Mouse (Mus musculus) heart, embryonic 15.5 days (tissue): Measurements from ENCODE around the gene Ss18l1. TPM values are rescaled to one million over a fixed set of nuclear protein-coding genes. Genes with fewer than 3 reads are reported as not detected.

Experiments
- ATAC-seq: fragments of 200-750 bp; cut with Nextera tagmentation; replicated peaks from 2 replicates; pipeline ENCODE4 v1.8.0; 2017; ENCODE audit warnings: low read depth, moderate TSS enrichment; ENCODE audit not compliant: insufficient number of reproducible peaks, insufficient read depth, low FRiP score
- H3K27ac ChIP-seq: fragments of 300-500 bp; sonication (generic); 2 replicates; pipeline ENCODE4 v1.5.1; 2015; ENCODE audit warnings: mild to moderate bottlenecking, inconsistent platforms
- H3K27me3 ChIP-seq: fragments of 300-500 bp; sonication (generic); 2 replicates; pipeline ENCODE4 v1.6.1; 2015; ENCODE audit warnings: inconsistent platforms
- H3K36me3 ChIP-seq: fragments of 300-500 bp; sonication (generic); 2 replicates; pipeline ENCODE4 v1.6.1; 2015; ENCODE audit warnings: mild to moderate bottlenecking, inconsistent platforms
- H3K4me1 ChIP-seq: fragments of 300-500 bp; sonication (generic); replicated peaks from 2 replicates; pipeline ENCODE4 v1.6.1; 2015; ENCODE audit warnings: inconsistent platforms
- H3K4me2 ChIP-seq: fragments of 300-500 bp; sonication (generic); 2 replicates; pipeline ENCODE4 v1.6.1; 2015; ENCODE audit warnings: inconsistent platforms, mild to moderate bottlenecking, moderate library complexity
- H3K4me3 ChIP-seq: fragments of 300-500 bp; sonication (generic); 2 replicates; pipeline ENCODE4 v1.5.1; 2015; ENCODE audit warnings: mild to moderate bottlenecking, inconsistent platforms
- H3K9ac ChIP-seq: fragments of 300-500 bp; sonication (generic); 2 replicates; pipeline ENCODE4 v1.6.1; 2015; ENCODE audit warnings: mild to moderate bottlenecking, inconsistent platforms
- H3K9me3 ChIP-seq: fragments of 300-500 bp; sonication (generic); replicated peaks from 2 replicates; pipeline ENCODE4 v1.6.1; 2016; ENCODE audit warnings: inconsistent platforms
- WGBS: fragments of 180-500 bp; shearing (Covaris S2); methylation state at CpG from one replicate; pipeline ENCODE4 v1.1.7; 2015; ENCODE audit warnings: mixed read lengths; 5-methylcytosine and 5-hydroxymethylcytosine counted together
- polyA plus RNA-seq: library from polyadenylated mRNA; unstranded; fragments of >200 nt; fragmentation: Nextera tagmentation; extraction: Ambion mirVana; gene quantifications from 2 replicates; pipeline ENCODE4 v1.2.1, GENCODE M21; 2015

Ss18l1 gene
- 2.5 and 4.1 TPM in 2 replicates for polyA plus RNA-seq

DNA sequence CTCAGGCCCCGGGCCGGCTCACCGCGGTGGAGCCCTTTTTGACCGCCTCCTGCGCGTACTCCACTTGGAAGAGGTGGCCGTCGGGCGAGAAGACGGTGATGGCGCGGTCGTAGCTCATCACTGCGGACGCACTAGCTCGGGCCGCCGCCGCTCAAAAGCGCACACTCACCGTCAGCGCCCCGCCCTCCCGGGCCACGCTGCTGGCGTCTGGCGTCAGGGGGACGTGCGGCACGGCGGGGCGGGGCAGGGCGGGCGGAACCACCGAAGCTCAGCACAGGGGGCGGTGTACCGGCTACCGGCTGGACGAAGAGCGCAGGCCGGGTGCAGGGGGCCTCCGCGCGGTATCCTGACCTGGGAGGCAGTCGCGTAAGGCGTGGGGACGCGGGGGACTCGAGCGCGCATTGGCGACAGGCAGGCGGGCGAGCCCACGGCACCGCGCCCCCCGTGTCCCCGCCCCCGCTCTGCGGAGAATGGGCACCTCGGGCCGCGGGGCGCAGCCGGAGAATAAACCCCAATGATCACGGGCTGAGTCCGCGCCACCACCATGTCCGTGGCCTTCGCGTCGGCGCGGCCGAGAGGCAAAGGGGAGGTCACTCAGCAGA lies at the start of gene Ss18l1, which contains the start of gene Psma7:
Gene Ss18l1 (plus strand): TSS at position 254 of the 602 bp plus-strand sequence.
Gene Psma7 (minus strand): TSS at position 178 of the 602 bp plus-strand sequence.
- under 1% methylated on average over 78 of the region's 78 CpGs for WGBS
- peak within 1 kb of the TSS; percentile 98 for H3K4me2 ChIP-seq
- H3K36me3 ChIP-seq, result peaks cover 21% of the 10 kb centered on the region
- H3K27ac ChIP-seq, result peak within 1 kb of the TSS; percentile 94
- peak within 1 kb of the TSS; percentile 99 for H3K4me3 ChIP-seq
- ATAC-seq, result peak; percentile 94
- peak within 1 kb of the TSS; percentile 85 for H3K9ac ChIP-seq
- peaks cover 32% of the 10 kb centered on the region for H3K4me1 ChIP-seq
- H3K9me3 ChIP-seq, result no peaks in the 10 kb centered on the region
- no peaks in the 10 kb centered on the region for H3K27me3 ChIP-seq

DNA sequence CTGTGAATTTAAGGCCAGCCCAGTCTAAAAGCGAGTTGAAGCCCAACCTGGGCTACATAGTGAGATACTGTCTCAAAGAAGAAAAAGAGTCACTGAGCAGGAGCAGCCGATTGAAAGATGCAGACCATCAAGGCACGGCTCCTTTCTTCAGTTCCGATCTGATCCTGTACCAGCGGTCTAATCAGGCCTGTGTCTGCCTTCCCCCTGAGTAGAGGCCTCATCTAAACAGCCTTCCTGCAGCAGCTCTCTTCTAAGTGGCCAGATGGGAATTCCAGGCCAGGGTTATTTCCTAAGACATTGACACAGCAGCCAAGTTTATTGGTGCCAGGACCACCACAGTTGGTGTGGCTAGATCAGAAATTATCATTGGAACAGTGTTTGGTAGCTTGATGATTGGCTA lies 49.2 kb upstream of the Ss18l1 start:
- Histone ChIP-seq H3K27me3 (no peaks in the 10 kb centered on the region), H3K27ac (no peak overlapping the region), H3K4me1 (0 out of 2 replicates have a peak, but pooled peaks cover 6% of the 10 kb centered on the region), H3K4me3 (no peak overlapping the region), H3K9me3 (no peaks in the 10 kb centered on the region), H3K36me3 (no peaks in the 10 kb centered on the region), H3K4me2 (no peak overlapping the region), H3K9ac (no peak overlapping the region)
- ATAC-seq, result no peak
- WGBS, result 82% methylated on average over 5 of the region's 5 CpGs

DNA sequence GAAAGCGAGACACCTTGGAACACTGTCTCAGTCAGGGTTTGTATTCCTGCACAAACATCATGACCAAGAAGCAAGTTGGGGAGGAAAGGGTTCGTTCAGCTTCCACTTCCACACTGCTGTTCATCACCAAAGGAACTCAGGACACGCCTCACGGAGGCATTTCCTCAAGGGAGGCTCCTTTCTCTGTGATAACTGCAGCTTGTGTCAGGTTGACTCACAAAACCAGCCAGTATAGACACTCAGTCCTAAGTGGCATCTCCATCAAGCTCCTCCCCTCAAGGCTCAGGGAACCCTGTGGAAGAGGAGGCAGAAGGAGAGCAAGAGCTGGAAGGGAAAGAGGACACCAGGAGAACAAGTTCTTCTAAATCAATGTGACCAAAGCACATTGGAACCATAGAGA lies 43.9 kb upstream of the Ss18l1 start:
- Histone ChIP-seq H3K27me3 (no peaks in the 10 kb centered on the region), H3K27ac (no peak overlapping the region), H3K4me1 (no peaks in the 10 kb centered on the region), H3K36me3 (no peaks in the 10 kb centered on the region), H3K4me2 (no peak overlapping the region), H3K4me3 (no peak overlapping the region), H3K9me3 (no peaks in the 10 kb centered on the region), H3K9ac (no peak overlapping the region)
- 49% methylated on average over 4 of the region's 4 CpGs for WGBS
- ATAC-seq, result no peak

DNA sequence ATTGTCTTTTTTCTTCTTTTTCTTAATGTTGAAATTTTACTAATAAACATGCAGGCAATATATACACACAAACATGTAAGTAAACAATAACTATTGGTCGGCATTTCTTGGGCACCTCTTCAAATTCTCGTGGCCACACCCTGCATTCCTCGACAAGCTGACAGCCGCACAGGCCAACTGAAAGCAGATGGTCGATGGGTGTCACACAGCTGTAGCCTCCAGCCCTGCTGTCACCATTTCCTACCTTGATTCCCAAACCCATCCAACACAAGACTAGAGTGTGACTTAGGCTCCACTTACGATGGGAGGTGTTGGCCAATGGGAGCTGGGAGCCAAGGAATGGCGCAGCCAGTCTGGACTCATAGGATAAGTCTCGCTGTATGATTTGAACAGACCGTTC lies 40.7 kb upstream of the Ss18l1 start:
- H3K4me3 ChIP-seq, result no peak overlapping the region
- H3K27me3 ChIP-seq, result no peaks in the 10 kb centered on the region; the same call in 1 of the 2 replicates
- no peak overlapping the region for H3K9ac ChIP-seq
- no peaks in the 10 kb centered on the region for H3K9me3 ChIP-seq
- H3K4me2 ChIP-seq, result no peak overlapping the region
- H3K27ac ChIP-seq, result no peak overlapping the region
- 82% methylated on average over 9 of the region's 9 CpGs for WGBS
- H3K36me3 ChIP-seq, result no peaks in the 10 kb centered on the region
- ATAC-seq, result no peak
- no peaks in the 10 kb centered on the region for H3K4me1 ChIP-seq

DNA sequence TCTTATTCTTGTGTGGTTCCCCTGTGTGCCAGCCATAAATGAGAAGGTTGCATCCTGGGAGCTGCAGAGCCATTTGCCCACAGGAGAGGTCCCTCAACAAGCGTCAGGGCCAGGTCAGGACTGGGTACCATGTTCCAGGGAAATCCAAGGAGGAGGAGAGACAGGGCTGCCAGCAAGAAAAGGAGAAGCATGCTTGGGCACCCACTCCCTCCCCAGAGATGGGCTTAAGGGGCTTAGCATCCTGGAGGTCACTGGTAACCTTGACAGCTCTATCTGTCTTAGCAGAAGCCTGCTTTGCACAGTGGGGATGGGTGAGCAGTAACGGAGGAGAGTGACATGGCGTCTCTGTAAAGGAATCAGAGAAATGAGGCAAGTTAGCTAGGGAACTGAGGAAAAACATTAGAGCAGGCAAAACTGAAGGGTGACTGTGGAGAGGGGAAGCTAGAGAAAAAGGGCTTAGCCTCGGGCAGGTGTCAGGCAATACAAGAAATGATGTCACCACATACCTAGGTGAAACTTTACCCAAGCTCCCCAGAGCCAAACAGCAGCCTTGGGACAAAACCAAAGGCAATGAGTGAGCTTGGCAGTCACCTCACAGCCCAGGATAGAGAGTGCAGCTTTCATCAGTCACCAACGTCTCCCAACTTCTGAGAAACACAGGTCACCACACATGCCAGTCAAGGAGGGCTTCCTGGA lies 36.5 kb upstream of the Ss18l1 start:
- H3K27ac ChIP-seq, result no peak overlapping the region
- no peak for ATAC-seq
- no peak overlapping the region for H3K4me2 ChIP-seq
- H3K36me3 ChIP-seq, result no peaks in the 10 kb centered on the region
- H3K4me3 ChIP-seq, result no peak overlapping the region
- H3K27me3 ChIP-seq, result no peaks in the 10 kb centered on the region; the same call in 1 of the 2 replicates
- no peaks in the 10 kb centered on the region for H3K4me1 ChIP-seq
- no peaks in the 10 kb centered on the region for H3K9me3 ChIP-seq
- H3K9ac ChIP-seq, result no peak overlapping the region
- WGBS, result 50% methylated on average over 5 of the region's 5 CpGs

DNA sequence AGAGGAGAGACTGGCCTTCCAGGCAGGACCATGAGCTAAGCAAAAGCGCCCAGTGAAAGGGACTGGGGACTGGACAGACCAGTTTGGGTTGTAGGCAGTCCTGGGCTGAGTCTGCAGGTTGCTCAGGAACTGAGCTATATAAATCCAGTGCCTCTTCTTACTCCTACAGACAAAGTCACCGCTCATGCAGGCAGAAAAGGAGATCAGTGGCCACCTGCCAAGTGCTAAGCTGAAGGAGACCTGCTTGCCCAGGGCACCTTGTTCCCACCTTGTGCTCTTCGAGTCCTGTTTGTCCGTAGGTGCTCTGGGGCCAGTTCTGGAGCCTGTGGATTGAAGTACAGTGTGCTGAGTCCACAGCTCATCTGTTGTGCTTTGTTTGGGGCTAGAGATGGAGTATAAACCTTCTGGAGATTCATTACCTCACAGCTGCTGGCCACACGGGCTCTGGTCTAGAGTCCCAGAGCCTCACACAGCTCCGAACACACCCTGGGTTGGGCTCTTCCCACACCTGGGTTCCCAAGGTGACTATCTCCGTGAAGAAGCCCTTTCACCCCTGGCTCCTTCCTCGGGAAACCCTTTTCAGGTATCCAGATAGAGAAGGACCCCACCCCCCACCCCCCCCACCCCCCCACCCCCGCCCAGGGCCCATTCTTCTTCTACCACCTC lies 35.8 kb upstream of the Ss18l1 start:
- Histone ChIP-seq H3K4me3 (no peak overlapping the region), H3K9me3 (no peaks in the 10 kb centered on the region), H3K9ac (no peak overlapping the region), H3K4me2 (no peak overlapping the region), H3K36me3 (no peaks in the 10 kb centered on the region), H3K27me3 (no peaks in the 10 kb centered on the region; the same call in 1 of the 2 replicates), H3K27ac (no peak overlapping the region), H3K4me1 (no peaks in the 10 kb centered on the region)
- 33% methylated on average over 9 of the region's 9 CpGs for WGBS
- no peak for ATAC-seq

DNA sequence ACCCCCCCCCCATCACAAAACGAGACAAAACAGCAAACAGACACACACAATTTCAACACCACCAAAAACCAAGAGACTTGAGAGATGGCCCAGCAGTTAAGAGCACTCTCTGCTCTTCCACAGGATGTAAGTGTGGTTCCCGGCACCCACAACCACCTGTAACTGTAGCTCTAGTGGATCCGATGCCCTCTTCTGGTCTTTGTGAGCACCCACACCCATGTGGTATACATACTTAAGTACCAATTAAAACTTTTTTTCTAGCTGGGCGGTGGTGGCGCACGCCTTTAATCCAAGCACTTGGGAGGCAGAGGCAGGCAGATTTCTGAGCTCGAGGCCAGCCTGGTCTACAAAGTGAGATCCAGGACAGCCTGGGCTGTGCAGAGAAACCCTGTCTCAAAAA lies 31.6 kb upstream of the Ss18l1 start:
- H3K36me3 ChIP-seq, result no peaks in the 10 kb centered on the region
- no peaks in the 10 kb centered on the region for H3K4me1 ChIP-seq
- H3K27ac ChIP-seq, result no peak overlapping the region
- ATAC-seq, result no peak
- H3K9ac ChIP-seq, result no peak overlapping the region
- no peaks in the 10 kb centered on the region for H3K9me3 ChIP-seq
- no peak overlapping the region for H3K4me2 ChIP-seq
- H3K4me3 ChIP-seq, result no peak overlapping the region
- 90% methylated on average over 7 of the region's 7 CpGs for WGBS
- H3K27me3 ChIP-seq, result no peaks in the 10 kb centered on the region; the same call in 1 of the 2 replicates

DNA sequence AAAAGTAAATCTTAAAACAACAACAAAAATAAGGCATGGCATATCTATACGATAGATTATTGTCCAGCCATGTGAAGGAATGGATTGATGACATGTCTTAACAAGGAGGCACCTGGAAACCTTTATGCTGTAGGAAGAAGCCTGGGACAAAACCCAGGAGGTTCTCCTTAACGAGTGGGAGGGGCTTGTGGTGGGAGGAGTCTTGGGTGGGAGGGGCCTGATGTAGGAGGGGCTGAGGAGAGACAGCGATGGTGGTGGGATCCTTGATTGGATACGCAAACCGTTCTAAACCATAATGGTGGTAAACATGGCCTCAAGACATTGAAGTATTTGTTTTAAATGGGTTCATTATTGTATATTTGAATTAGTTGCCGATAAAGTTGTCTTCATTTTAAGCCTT lies 30.9 kb upstream of the Ss18l1 start:
- Histone ChIP-seq H3K4me3 (no peak overlapping the region), H3K4me2 (no peak overlapping the region), H3K27me3 (no peaks in the 10 kb centered on the region; the same call in 1 of the 2 replicates), H3K27ac (no peak overlapping the region), H3K4me1 (no peaks in the 10 kb centered on the region), H3K36me3 (no peaks in the 10 kb centered on the region), H3K9ac (no peak overlapping the region), H3K9me3 (no peaks in the 10 kb centered on the region)
- ATAC-seq, result no peak
- WGBS, result 78% methylated on average over 6 of the region's 6 CpGs

DNA sequence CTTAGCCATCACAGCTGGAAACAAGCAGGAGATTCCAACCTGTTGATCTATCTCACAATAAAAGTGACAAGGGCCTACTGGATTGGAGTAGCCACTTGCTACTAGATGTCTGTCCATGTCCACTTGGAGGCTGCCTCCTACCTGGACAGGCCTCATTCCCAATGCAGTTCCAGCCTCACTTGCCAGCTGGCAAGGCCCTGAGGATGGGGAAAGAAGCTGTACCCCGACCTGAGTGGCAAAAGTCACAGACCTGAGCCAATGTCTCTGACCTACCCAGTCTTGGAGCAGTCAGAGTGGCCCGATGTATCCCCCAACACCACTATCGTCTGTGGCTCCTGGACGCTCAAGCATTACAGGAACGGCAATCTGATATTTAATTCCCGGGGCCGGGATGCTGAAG lies 28.6 kb upstream of the Ss18l1 start:
- Histone ChIP-seq H3K27ac (no peak overlapping the region), H3K36me3 (no peaks in the 10 kb centered on the region), H3K4me2 (no peak overlapping the region), H3K27me3 (no peaks in the 10 kb centered on the region), H3K9me3 (no peaks in the 10 kb centered on the region), H3K9ac (no peak overlapping the region), H3K4me1 (no peaks in the 10 kb centered on the region), H3K4me3 (no peak overlapping the region)
- 86% methylated on average over 7 of the region's 7 CpGs for WGBS
- no peak for ATAC-seq

DNA sequence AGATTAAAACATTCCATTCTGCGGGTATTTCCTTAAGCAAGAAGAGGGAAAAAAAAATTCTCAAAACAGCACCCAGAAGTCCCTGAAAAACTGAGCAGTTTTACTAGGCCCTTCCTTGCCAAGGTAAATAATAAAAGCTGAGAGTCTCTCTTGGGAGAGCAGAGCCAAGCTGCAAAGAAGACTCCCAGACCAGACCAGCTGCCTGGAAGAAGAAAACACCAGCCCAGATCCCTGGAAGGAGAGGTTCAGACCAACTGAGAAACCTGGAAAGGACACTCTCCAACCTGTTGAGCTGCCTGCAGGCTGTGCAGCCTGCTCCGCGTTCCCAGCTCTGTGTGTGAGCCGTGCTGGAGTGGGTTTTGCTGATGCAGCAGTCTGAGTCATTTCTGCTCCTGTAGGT lies 24.7 kb upstream of the Ss18l1 start:
- Histone ChIP-seq H3K36me3 (no peaks in the 10 kb centered on the region), H3K27ac (0 out of 2 replicates have a peak overlapping the region, but pooled peaks have one; percentile 9), H3K4me1 (peaks cover 2% of the 10 kb centered on the region; the same call in 1 of the 2 replicates), H3K4me2 (no peak overlapping the region), H3K27me3 (peaks cover 8% of the 10 kb centered on the region; the same call in 1 of the 2 replicates), H3K4me3 (no peak overlapping the region), H3K9ac (no peak overlapping the region), H3K9me3 (no peaks in the 10 kb centered on the region)
- 54% methylated on average over 4 of the region's 4 CpGs for WGBS
- ATAC-seq, result no peak

DNA sequence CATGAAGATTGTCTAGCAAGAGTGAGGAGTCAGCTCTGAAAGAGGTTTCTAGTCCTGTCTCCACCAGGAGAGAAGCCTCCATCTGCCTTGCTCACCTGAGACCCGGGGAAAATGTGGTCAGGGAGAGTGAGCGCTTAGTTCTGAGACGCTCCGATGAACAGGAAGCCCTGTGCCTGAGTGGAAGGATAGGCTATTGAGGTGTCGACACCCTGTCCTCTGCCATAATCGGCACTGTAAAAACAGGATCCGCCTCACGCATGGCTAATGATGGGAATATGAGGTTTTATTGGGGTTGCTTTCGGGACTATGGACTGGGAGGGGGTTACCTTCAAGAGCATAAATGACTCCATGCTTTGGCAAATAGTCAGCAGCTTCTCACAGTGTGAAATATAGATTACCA lies 23.7 kb upstream of the Ss18l1 start:
- Histone ChIP-seq H3K4me2 (no peak overlapping the region), H3K27ac (no peak overlapping the region), H3K4me3 (no peak overlapping the region), H3K9me3 (no peaks in the 10 kb centered on the region), H3K9ac (no peak overlapping the region), H3K36me3 (no peaks in the 10 kb centered on the region), H3K27me3 (peaks cover 8% of the 10 kb centered on the region; the same call in 1 of the 2 replicates), H3K4me1 (peaks cover 6% of the 10 kb centered on the region; the same call in 1 of the 2 replicates)
- WGBS, result 68% methylated on average over 9 of the region's 9 CpGs
- ATAC-seq, result no peak
